ENCODE assay signal across 9 mouse cellular contexts in the genomic region with DNA sequence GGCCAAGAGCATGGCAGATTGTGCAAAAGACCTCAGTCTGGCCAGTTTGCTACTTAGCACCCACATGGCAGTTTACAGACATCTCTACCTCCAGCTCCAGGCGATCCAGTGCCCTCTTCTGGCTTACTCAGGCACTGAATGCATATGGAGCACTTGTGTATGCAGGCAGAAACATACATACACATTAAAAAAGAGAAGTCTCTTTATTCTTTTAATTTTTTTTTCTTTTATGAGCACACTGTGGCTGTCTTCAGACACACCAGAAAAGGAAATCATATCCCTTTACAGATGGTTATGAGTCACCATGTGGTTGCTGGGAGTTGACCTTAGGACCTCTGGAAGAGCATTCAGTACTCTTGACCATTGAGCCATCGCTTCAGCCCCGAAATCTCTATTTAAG. TPM values are rescaled to one million over a fixed set of nuclear protein-coding genes. Genes with fewer than 3 reads are reported as not detected.
A peak's percentile ranks its signal among the peaks of the same experiment; 100 is the strongest.
DNase-seq lines count a peak whose midpoint lies in the region; ATAC-seq and TF ChIP-seq lines count a peak whose summit lies in the region.
"Had no signal": no experiment of that assay in that cellular context is flagged by ENCODE, and none has a peak within 500 bp of the region (broad histone marks: within the 10 kb centered on the region; RNA-seq: fewer than 3 reads in every experiment).

No protein-coding gene starts in this region.

- H3K36me3 ChIP-seq in heart, adult 2 months (ENCODE audit: control insufficient read depth, insufficient read depth, low read length), result peaks cover 15% of the 10 kb centered on the region
- H3K36me3 ChIP-seq in heart, embryonic 12.5 days, result peaks cover 12% of the 10 kb centered on the region
- peaks cover 3% of the 10 kb centered on the region for H3K36me3 ChIP-seq in stomach, postnatal 0 days (ENCODE audit: control insufficient read depth, insufficient read depth, low read length)

- TF ChIP-seq CTCF in heart, adult 2 months (IDR thresholded peaks at IDR 0.05), result peak; percentile 82
- peak; percentile 62 for TF ChIP-seq CTCF in Patski (IDR thresholded peaks at IDR 0.05)
- TF ChIP-seq CTCF in lung, adult 2 months (IDR thresholded peaks at IDR 0.05; ENCODE audit: insufficient read depth, low read length), result peak; percentile 82
- peak; percentile 65 for TF ChIP-seq CTCF in stomach, postnatal 0 days (IDR thresholded peaks at IDR 0.05; ENCODE audit: low read depth)

- no peaks in the 10 kb centered on the region; the same call in 1 of the 2 replicates for H3K79me2 ChIP-seq in heart, adult 2 months (replicated peaks; ENCODE audit: control insufficient read depth, insufficient read depth, low read length)

- CTCF ChIA-PET in Patski (lab: Charles Lee), result interaction anchor here (1.6 kb wide), 1 partner anchor 9 kb away, joined by 3 read pairs; no protein-coding TSS in a partner anchor

- 64% methylated on average over 3 of the region's 3 CpGs for WGBS in heart, adult 2 months
- WGBS in heart, embryonic 12.5 days, result 83% methylated on average over 3 of the region's 3 CpGs
- 39% methylated on average over 3 of the region's 3 CpGs for WGBS in lung, adult 2 months
- 70% methylated on average over 3 of the region's 3 CpGs for WGBS in stomach, postnatal 0 days

- TF ChIP-seq EP300 in heart, adult 2 months (IDR thresholded peaks at IDR 0.05; ENCODE audit: insufficient read depth, low read depth, low read length), result no peak
- no peak for TF ChIP-seq EP300 in stomach, postnatal 0 days (optimal IDR thresholded peaks at IDR 0.05)

- no peak overlapping the region for H3K27ac ChIP-seq in heart, adult 2 months
- no peak overlapping the region for H3K27ac ChIP-seq in heart, embryonic 12.5 days (ENCODE audit: poor library complexity, severe bottlenecking)
- H3K27ac ChIP-seq in stomach, postnatal 0 days (replicated peaks), result no peak overlapping the region
- H3K27ac ChIP-seq: embryonic facial prominence, embryonic 15.5 days had no signal

- no peak overlapping the region for H3K4me2 ChIP-seq in heart, embryonic 12.5 days
- no peak overlapping the region for H3K4me2 ChIP-seq in stomach, postnatal 0 days (replicated peaks; ENCODE audit: low read depth)
- H3K4me2 ChIP-seq: embryonic facial prominence, embryonic 15.5 days had no signal

- peaks cover 16% of the 10 kb centered on the region for H3K4me1 ChIP-seq in heart, adult 2 months (ENCODE audit: control insufficient read depth, insufficient read depth, low read length)
- H3K4me1 ChIP-seq in heart, embryonic 12.5 days (replicated peaks), result peaks cover 31% of the 10 kb centered on the region
- peaks cover 20% of the 10 kb centered on the region for H3K4me1 ChIP-seq in lung, adult 2 months (ENCODE audit: control insufficient read depth, insufficient read depth, low read length)
- no peaks in the 10 kb centered on the region for H3K4me1 ChIP-seq in stomach, postnatal 0 days (replicated peaks; ENCODE audit: control insufficient read depth, insufficient read depth)

- POLR2A ChIA-PET in Patski (lab: Charles Lee), result interaction anchor here (0.6 kb wide), 1 partner anchor 590 kb away, joined by 4 read pairs; no protein-coding TSS in a partner anchor

- no peak overlapping the region for H3K9ac ChIP-seq in heart, adult 2 months (ENCODE audit: low read depth, low read length)
- no peak overlapping the region for H3K9ac ChIP-seq in heart, embryonic 12.5 days
- no peak overlapping the region for H3K9ac ChIP-seq in stomach, postnatal 0 days (ENCODE audit: low read length)
- H3K9ac ChIP-seq: embryonic facial prominence, embryonic 15.5 days had no signal

- no peak overlapping the region for H3K4me3 ChIP-seq in heart, adult 2 months
- H3K4me3 ChIP-seq in heart, embryonic 12.5 days, result no peak overlapping the region
- no peak overlapping the region for H3K4me3 ChIP-seq in lung, adult 2 months (replicated peaks; ENCODE audit: extremely low read depth, low read depth, low read length)
- no peak overlapping the region for H3K4me3 ChIP-seq in stomach, postnatal 0 days (ENCODE audit: low read depth, low read length)
- H3K4me3 ChIP-seq: embryonic facial prominence, embryonic 15.5 days had no signal

- no peak for ATAC-seq in heart, embryonic 12.5 days (ENCODE audit: insufficient number of reproducible peaks, low FRiP score)
- ATAC-seq in Patski, result peak; percentile 39
- 0 out of 2 replicates have a peak, but pooled peaks have one; percentile 70 for ATAC-seq in erythroblast, adult 5-6 weeks (replicated peaks; ENCODE audit: low FRiP score, poor library complexity, severe bottlenecking)
- no peak for ATAC-seq in stomach, postnatal 0 days (ENCODE audit: low FRiP score, low TSS enrichment)

- DNase-seq in heart, adult 2 months, result peak; percentile 46 to 58
- DNase-seq in A20 (ENCODE audit: low read depth, low spot score) (peak; percentile 58), Patski (ENCODE audit: low read depth, low spot score) (no peak)
- DNase-seq in lung, adult 2 months, result peak; percentile 29
- peak; percentile 29 for DNase-seq in stomach, postnatal 0 days (ENCODE audit: low spot score)
- no peak for DNase-seq in c-Kit-positive CD71-positive TER-119-positive erythroid progenitor cells, embryonic 14.5 days (ENCODE audit: low spot score)

- H3K27me3 ChIP-seq in heart, adult 2 months (ENCODE audit: control insufficient read depth, insufficient read depth, low read length), result no peaks in the 10 kb centered on the region
- no peaks in the 10 kb centered on the region for H3K27me3 ChIP-seq in heart, embryonic 12.5 days (replicated peaks)
- no peaks in the 10 kb centered on the region for H3K27me3 ChIP-seq in Patski
- no peaks in the 10 kb centered on the region for H3K27me3 ChIP-seq in stomach, postnatal 0 days (ENCODE audit: control insufficient read depth, insufficient read depth, low read length)
- H3K27me3 ChIP-seq: embryonic facial prominence, embryonic 15.5 days had no signal

- in situ Hi-C loops in Patski (cut with MboI; ENCODE audit: low pct_unique_long_range_greater_than_20kb), result no loop called here

- intact Hi-C loops in heart, adult 2 months (cut with DNase I), result loop anchor here (2.0 kb wide), 1 partner anchor 80 kb away; no protein-coding TSS in a partner anchor

- no peak for TF ChIP-seq POLR2A in heart, adult 2 months (IDR thresholded peaks at IDR 0.05; ENCODE audit: insufficient read depth, low read depth, low read length)
- no peak for TF ChIP-seq POLR2A in lung, adult 2 months (IDR thresholded peaks at IDR 0.05; ENCODE audit: borderline replicate concordance, extremely low read depth, low read depth, low read length)

- no peaks in the 10 kb centered on the region for H3K9me3 ChIP-seq in heart, embryonic 12.5 days (replicated peaks)
- no peaks in the 10 kb centered on the region for H3K9me3 ChIP-seq in stomach, postnatal 0 days (ENCODE audit: control insufficient read depth, low read length)
- H3K9me3 ChIP-seq: embryonic facial prominence, embryonic 15.5 days had no signal

RNA-seq across cellular contexts. Expression of gene Arid4a, which starts 35.3 kb away (rescaled TPM):
- 10 to 100 TPM; 14.1 to 15.3 TPM for total RNA-seq in heart, adult 2 months (2021)
- polyA plus RNA-seq in heart, adult 2 months (2012; rRNA removed), result 2.5 and 4.0 TPM in 2 replicates
- polyA plus RNA-seq in heart, embryonic 12.5 days (2016; fragmentation: Nextera tagmentation; extraction: Ambion mirVana), result 24.0 and 25.3 TPM in 2 replicates
- 17.3 TPM for polyA plus RNA-seq in Patski (2021)
- total RNA-seq in erythroblast, adult 5-6 weeks (2015; ENCODE audit: low replicate concordance), result 17.9 and 21.3 TPM in 2 replicates
- total RNA-seq in erythroblast, adult 5-6 weeks (2017; ENCODE audit: low replicate concordance), result 41.5 and 57.6 TPM in 2 replicates
- 4.1 and 5.4 TPM in 2 replicates for polyA plus RNA-seq in lung, adult 2 months (2012; rRNA removed)
- 22.4 and 23.3 TPM in 2 replicates for polyA plus RNA-seq in stomach, postnatal 0 days (2015; fragmentation: Nextera tagmentation; extraction: Ambion mirVana)

Comparison
In these comparisons a context has a peak if more than half of its experiments do, and no peak if none do; other contexts are left out.
1. DNase-seq: peak in heart, adult 2 months (2 of 2), A20 (single experiment), lung, adult 2 months (single experiment) and stomach, postnatal 0 days (single experiment); none in Patski (single experiment) and c-Kit-positive CD71-positive TER-119-positive erythroid progenitor cells, embryonic 14.5 days (single experiment).
2. ATAC-seq: peak in Patski (single experiment) and erythroblast, adult 5-6 weeks (single experiment); none in heart, embryonic 12.5 days (single experiment) and stomach, postnatal 0 days (single experiment).
3. Peak in every context shown above with its lines, with median percentiles within 50 percentile points of each other: CTCF ChIP-seq.